Mouse (Mus musculus): ENCODE data around the gene Rnf135. TPM values are rescaled to one million over a fixed set of nuclear protein-coding genes. Genes with fewer than 3 reads are reported as not detected.

Gene Rnf135
- total and polyA plus RNA-seq, 3 experiments = 5.2 to 8.0 TPM; not detected in 1

GRCm38 (mm10) chr11:80238306-80238705, 54.7 kb downstream of the Rnf135 start:
- Histone ChIP-seq H3K9ac (ENCODE audit: control insufficient read depth, low read depth, low read length, poor library complexity, severe bottlenecking) (no peak overlapping the region), H3K36me3 (ENCODE audit: control insufficient read depth in 1 of 2, insufficient read depth in 2 of 2, low read length in 2 of 2) (peaks cover 0 to 36% of the 10 kb centered on the region in 2 experiments; a peak in 2 of 4 replicates), H3K4me3 (ENCODE audit: control insufficient read depth in 1 of 2, insufficient read depth in 1 of 2, low read depth in 2 of 2, low read length in 2 of 2) (no peak overlapping the region), H3K27ac (ENCODE audit: control insufficient read depth, low read depth, low read length) (no peak overlapping the region), H3K79me2 (ENCODE audit: control insufficient read depth, insufficient read depth, low read length, poor library complexity) (no peaks in the 10 kb centered on the region), H3K27me3 (ENCODE audit: control insufficient read depth in 1 of 2, insufficient read depth in 2 of 2, low read length in 2 of 2) (no peaks in the 10 kb centered on the region), H3K4me1 (ENCODE audit: control insufficient read depth in 1 of 2, insufficient read depth in 2 of 2, low read length in 2 of 2) (no peaks in the 10 kb centered on the region; a peak in 1 of 4 replicates), H3K9me3 (replicated peaks; ENCODE audit: insufficient read depth, low read length) (no peaks in the 10 kb centered on the region)
- DNase-seq (ENCODE audit: low read depth, low spot score) = no peak
- TF ChIP-seq MXI1 (IDR thresholded peaks at IDR 0.05; ENCODE audit: low read depth, low read length) (no peak), TBP (IDR thresholded peaks at IDR 0.05; ENCODE audit: low read depth, low read length) (no peak), MYC (IDR thresholded peaks at IDR 0.05; ENCODE audit: low read depth, low read length) (no peak), ZNF384 (IDR thresholded peaks at IDR 0.05; ENCODE audit: low read depth, low read length) (no peak), UBTF (IDR thresholded peaks at IDR 0.05; ENCODE audit: borderline replicate concordance, insufficient read depth, low read depth, low read length) (no peak), POLR2A (IDR thresholded peaks at IDR 0.05; ENCODE audit: control insufficient read depth in 1 of 2, insufficient read depth in 1 of 2, low read depth in 1 of 2, low read length in 2 of 2, poor library complexity in 1 of 2) (no peak), CTCF (IDR thresholded peaks at IDR 0.05 in 2 of 3, conservative IDR thresholded peaks at IDR 0.05 in 1 of 3; ENCODE audit: control insufficient read depth in 1 of 3, insufficient read depth in 1 of 3, low read depth in 2 of 3, low read length in 3 of 3, poor library complexity in 1 of 3, severe bottlenecking in 1 of 3) (no peak), MAX (IDR thresholded peaks at IDR 0.05; ENCODE audit: low read length) (no peak), MAZ (IDR thresholded peaks at IDR 0.05; ENCODE audit: low read depth, low read length) (no peak), RCOR1 (IDR thresholded peaks at IDR 0.05; ENCODE audit: low read depth, low read length) (no peak), SIN3A (IDR thresholded peaks at IDR 0.05; ENCODE audit: low read length) (no peak), BHLHE40 (IDR thresholded peaks at IDR 0.05; ENCODE audit: borderline replicate concordance, low read depth, low read length) (no peak), TCF12 (IDR thresholded peaks at IDR 0.05; ENCODE audit: low read depth, low read length) (no peak), POLR2AphosphoS2 (IDR thresholded peaks at IDR 0.05; ENCODE audit: low read length) (no peak), GABPA (IDR thresholded peaks at IDR 0.05; ENCODE audit: low read depth, low read length) (no peak)

- no peaks in the 10 kb centered on the region for H3K27me3 ChIP-seq (ENCODE audit: control insufficient read depth in 1 of 2, insufficient read depth in 2 of 2, low read length in 2 of 2)
- no peak for TF ChIP-seq RAD21 (IDR thresholded peaks at IDR 0.05; ENCODE audit: low read depth, low read length)
- no peak for TF ChIP-seq NELFE (IDR thresholded peaks at IDR 0.05; ENCODE audit: low read depth, low read length)
- TF ChIP-seq ZNF384 (IDR thresholded peaks at IDR 0.05; ENCODE audit: low read depth, low read length) = no peak
- no peak for TF ChIP-seq ELF1 (IDR thresholded peaks at IDR 0.05; ENCODE audit: low read depth, low read length)
- TF ChIP-seq USF2 (IDR thresholded peaks at IDR 0.05; ENCODE audit: borderline replicate concordance in 1 of 2, insufficient read depth in 1 of 2, low read depth in 1 of 2, low read length in 2 of 2) = no peak
- no peak for TF ChIP-seq NRF1 (IDR thresholded peaks at IDR 0.05; ENCODE audit: insufficient read depth, low read depth, low read length, poor library complexity, severe bottlenecking)
- no peak overlapping the region for H3K9ac ChIP-seq (ENCODE audit: control insufficient read depth, low read depth, low read length, poor library complexity, severe bottlenecking)
- no peaks in the 10 kb centered on the region for H3K79me2 ChIP-seq (ENCODE audit: control insufficient read depth, insufficient read depth, low read length, poor library complexity)
- no peaks in the 10 kb centered on the region for H3K9me3 ChIP-seq (replicated peaks; ENCODE audit: insufficient read depth, low read length)
- H3K27ac ChIP-seq (ENCODE audit: control insufficient read depth, low read depth, low read length) = no peak overlapping the region
- no peaks in the 10 kb centered on the region for H3K4me1 ChIP-seq (ENCODE audit: control insufficient read depth in 1 of 2, insufficient read depth in 2 of 2, low read length in 2 of 2)
- H3K36me3 ChIP-seq (ENCODE audit: control insufficient read depth in 1 of 2, insufficient read depth in 2 of 2, low read length in 2 of 2) = peaks cover 0 to 38% of the 10 kb centered on the region in 2 experiments; a peak in 2 of 4 replicates
- DNase-seq (ENCODE audit: low read depth, low spot score) = peak; percentile 29
- H3K4me3 ChIP-seq (ENCODE audit: control insufficient read depth in 1 of 2, insufficient read depth in 1 of 2, low read depth in 2 of 2, low read length in 2 of 2) = no peak overlapping the region
Observed at GRCm38 (mm10) chr11:80247026-80247425, 63.4 kb downstream of the Rnf135 start.
